Mouse (Mus musculus): ENCODE measurements around the gene Pex5.
"Not testable (repeated sequence)": the region's sequence is repeated elsewhere in the genome, so short reads cannot be mapped to it uniquely, and the experiment has no call there.

Pex5 gene

GRCm38 (mm10) chr6:124427791-124428576, 13.1 kb upstream of the Pex5 start:
- DNase-seq (ENCODE audit: extremely low read depth, low read depth, low spot score), result no peak

DNA sequence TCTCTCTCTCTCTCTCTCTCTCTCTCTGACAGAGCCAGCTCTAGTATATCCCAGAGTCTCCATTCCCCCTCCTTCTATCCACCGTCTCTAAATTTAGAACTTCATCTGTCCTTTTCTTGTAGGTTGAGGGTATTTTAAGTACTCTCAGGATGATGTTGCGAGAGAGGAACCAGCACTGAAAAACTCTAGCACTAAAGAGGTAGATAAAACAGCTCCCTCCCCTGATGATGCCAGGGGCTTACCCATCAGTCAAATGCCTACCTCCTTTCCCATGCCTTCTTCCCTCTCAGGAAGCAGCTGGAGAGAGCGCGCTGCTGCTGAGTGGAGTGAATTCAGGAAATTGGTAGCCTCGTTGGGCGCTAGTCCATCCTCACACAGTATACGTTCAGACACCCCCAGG, 12.4 kb upstream of the Pex5 start:
- no peak for DNase-seq (ENCODE audit: extremely low read depth, low read depth, low spot score)

DNA sequence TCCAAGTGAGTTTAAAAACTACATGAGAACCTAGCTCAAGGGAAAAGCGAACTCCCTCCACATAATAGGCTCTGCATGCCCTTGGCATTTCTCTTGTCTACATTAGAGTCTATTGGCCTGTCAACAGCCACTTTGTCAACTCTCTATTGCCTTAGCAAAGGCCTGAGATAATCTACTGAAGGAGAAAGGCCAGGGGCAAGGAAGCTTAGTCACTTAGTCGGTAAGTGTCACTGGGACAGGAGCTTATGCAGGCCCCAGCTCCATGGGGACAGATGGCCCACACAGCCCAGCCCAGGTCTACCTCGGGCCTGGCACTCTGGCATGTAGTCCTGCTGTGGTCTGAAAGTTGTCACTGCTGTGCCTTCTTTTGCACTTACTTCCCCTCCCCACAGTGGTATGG, 11.7 kb upstream of the Pex5 start:
- DNase-seq (ENCODE audit: extremely low read depth, low read depth, low spot score), result no peak

GRCm38 (mm10) chr6:124425523-124425922, 10.7 kb upstream of the Pex5 start:
- no peak for DNase-seq (ENCODE audit: extremely low read depth, low read depth, low spot score)

- DNase-seq (ENCODE audit: extremely low read depth, low read depth, low spot score), result not testable (repeated sequence)
Measured at GRCm38 (mm10) chr6:124425042-124425441, 10.2 kb upstream of the Pex5 start.

DNA sequence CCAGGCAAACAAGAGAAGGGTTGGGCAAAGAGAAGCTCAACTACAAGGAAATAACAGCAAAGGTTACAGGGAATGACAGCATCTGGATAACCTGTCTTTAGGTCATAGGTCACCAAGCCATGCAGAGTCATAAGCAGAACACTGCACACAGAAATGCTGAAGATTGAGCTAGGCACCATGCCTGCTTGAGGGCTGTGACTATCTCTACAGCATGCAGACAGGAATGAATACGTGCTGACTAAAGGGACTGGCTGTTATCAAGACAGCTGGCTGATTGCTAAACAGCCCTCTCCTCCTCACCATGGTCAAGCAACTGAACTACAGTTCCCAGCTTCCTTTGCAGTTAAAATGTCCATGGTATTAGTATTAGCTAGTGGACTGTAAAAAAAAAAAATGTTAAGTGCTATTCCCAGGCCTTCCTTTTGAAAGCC, 9.2 kb upstream of the Pex5 start:
- no peak for DNase-seq (ENCODE audit: extremely low read depth, low read depth, low spot score)

- no peak for DNase-seq (ENCODE audit: extremely low read depth, low read depth, low spot score)
Measured at GRCm38 (mm10) chr6:124418686-124419085, 3.8 kb upstream of the Pex5 start.

DNA sequence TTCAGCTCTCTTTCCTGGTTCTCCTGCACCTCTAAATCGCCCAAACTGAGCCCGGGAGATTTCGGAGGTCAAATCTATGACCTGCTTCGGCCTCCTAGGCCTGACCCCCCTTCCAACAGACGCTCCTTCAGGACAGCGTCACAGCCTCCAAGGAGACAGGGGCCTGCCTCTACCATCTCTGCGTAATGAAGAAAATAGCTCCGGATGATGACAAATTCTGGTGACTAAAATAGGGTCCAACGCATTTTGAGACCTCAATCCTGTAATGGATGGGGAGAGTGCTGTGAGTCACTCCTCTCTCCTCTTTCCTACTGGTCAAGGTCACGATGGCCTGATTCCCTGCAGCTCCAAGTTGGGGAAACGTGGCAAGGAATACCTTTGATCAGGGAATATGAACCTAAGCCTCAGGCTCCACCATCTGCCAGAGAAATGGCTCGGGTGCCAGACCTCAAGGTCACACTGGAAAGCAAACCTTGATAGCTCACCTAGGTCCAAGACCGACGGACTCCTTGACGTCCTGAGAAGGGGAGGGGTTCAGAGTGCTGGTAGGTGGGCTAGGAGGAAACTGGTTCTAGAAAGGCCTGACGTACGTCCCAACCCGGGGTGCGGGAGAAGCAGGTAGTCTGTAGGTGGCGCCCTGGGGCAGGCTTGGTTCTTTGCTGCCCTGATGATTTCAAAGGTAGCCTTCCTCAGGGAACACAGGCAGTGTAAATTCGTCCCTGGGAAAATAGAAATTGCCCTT, 651 bp upstream of the Pex5 start:
- DNase-seq (ENCODE audit: extremely low read depth, low read depth, low spot score), result no peak

DNA sequence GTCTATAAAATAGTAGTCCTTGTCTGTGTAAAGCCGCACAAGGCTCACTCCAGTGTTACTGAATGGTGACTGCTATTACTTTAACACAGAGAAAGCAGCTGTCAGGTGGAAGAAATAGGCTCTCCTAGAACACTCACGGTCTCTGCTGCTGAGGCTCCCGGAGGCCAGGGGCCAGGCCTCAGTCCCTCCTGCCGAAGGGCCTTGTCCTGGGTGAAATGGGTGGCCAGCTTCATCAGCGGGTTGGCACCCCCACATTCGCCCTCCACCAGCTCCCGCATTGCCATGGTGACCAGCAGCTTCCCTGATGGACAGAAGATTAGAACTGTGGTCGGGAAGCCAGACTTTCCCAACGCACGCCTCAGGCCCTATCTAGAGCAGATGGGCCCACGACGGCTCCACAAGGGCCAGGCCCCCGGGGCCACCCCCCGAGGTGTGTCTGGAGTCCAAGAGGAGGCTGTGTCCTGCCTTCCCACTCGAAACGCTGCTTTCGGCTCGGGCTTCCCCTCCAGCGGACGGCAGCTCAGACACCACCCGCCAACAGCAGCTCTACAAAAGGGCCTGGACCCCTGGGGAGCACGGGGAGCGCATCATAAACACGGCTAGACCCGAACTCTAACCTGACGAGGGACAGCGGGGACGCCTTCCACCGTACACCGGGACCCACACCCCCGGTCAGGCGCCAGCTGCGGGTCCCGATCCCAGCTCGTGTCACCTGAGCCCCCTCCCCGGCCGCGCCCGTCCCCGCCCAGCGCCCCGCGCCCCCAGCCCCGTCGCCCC, 529 bp downstream of the Pex5 start:
- no peak for DNase-seq (ENCODE audit: extremely low read depth, low read depth, low spot score)

GRCm38 (mm10) chr6:124413770-124414149, 1.1 kb downstream of the Pex5 start:
- DNase-seq (ENCODE audit: extremely low read depth, low read depth, low spot score), result no peak

GRCm38 (mm10) chr6:124408355-124408754, 6.5 kb downstream of the Pex5 start:
- no peak for DNase-seq (ENCODE audit: extremely low read depth, low read depth, low spot score)

DNA sequence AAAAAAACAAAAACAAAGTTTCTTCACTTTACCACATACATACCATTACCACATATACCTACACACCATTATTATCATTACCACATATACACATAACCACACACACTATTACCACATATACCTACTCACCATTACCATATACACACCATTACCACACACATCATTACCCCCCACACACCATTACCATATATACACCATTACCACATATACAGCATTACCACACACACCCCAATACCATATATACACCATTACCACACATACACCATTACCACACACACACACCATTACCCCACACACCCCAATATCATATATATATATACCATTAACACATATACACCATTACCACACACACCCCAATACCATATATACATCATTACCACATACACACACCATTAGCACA, 7.7 kb downstream of the Pex5 start:
- DNase-seq (ENCODE audit: extremely low read depth, low read depth, low spot score), result no peak

DNA sequence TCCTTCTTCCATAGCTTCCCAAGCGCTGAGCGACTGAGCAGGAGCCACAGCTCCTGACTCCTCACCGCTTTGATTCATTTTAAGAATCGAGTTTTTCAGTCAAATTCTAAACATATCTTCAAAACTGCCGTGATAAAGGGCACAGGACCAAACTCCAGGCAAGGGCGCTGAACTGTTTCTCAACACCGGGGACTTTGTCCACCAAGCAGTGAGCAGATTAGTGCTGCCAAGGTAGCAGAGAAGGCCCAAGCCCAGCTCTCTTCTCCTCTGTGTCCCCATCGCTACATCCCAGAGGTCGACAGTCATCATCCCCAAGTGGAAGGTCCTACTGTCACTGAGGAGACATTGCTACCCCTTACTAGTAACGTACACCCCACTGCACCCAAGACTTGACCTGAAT, 8.5 kb downstream of the Pex5 start:
- DNase-seq (ENCODE audit: extremely low read depth, low read depth, low spot score), result no peak

- no peak for DNase-seq (ENCODE audit: extremely low read depth, low read depth, low spot score)
Measured at GRCm38 (mm10) chr6:124399738-124400137, 15.1 kb downstream of the Pex5 start.

GRCm38 (mm10) chr6:124394991-124395390, 19.9 kb downstream of the Pex5 start:
- DNase-seq (ENCODE audit: extremely low read depth, low read depth, low spot score), result not testable (repeated sequence)

- DNase-seq (ENCODE audit: extremely low read depth, low read depth, low spot score), result no peak
Measured at GRCm38 (mm10) chr6:124380142-124380541, 34.7 kb downstream of the Pex5 start.

- no peak for DNase-seq (ENCODE audit: extremely low read depth, low read depth, low spot score)
Measured at GRCm38 (mm10) chr6:124379331-124379730, 35.5 kb downstream of the Pex5 start.

DNA sequence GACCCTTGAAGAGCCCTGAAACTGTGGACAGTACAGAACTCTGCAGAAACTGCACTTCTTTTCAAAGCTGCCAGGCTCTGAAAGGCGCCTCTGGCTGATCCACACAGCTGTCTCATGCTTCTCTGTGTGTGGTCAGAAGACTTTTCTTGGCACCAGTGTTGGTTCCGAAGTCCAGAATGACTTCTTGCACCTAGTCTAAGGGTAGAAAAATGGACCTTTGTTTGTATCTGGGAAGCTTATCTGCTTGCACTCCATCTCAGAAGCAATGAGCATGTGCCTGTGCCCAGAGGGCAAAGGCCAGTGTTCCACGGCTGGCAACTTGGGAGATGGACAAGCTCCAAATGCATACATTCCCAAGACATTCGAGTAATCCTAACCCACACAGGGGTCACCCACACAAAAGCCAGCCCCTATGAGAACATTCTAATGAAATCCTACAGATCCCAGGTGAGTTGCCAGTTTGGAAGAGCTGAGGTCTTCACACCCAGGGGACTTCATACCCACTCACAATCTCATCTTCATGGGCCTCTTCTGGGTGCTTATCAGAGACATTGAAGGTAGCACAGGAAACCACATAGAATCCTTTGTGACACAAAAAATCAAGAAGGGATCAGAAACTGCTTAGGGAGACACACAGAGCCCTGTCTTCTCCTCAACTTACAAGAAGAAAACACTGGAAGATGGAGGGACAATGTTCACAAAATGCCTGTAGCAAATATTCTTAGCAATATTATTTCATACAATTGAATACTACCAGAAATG, 37.2 kb downstream of the Pex5 start:
- DNase-seq (ENCODE audit: extremely low read depth, low read depth, low spot score), result no peak

GRCm38 (mm10) chr6:124376311-124376710, 38.6 kb downstream of the Pex5 start:
- DNase-seq (ENCODE audit: extremely low read depth, low read depth, low spot score), result no peak

GRCm38 (mm10) chr6:124375435-124375884, 39.4 kb downstream of the Pex5 start:
- no peak for DNase-seq (ENCODE audit: extremely low read depth, low read depth, low spot score)

GRCm38 (mm10) chr6:124374683-124375082, 40.2 kb downstream of the Pex5 start:
- no peak for DNase-seq (ENCODE audit: extremely low read depth, low read depth, low spot score)
